Mouse (Mus musculus): ENCODE measurements around the gene Rpl11. TPM values are rescaled to one million over a fixed set of nuclear protein-coding genes. Genes with fewer than 3 reads are reported as not detected.

The Rpl11 gene
- polyA plus RNA-seq, 1 experiment from 2014 or later: 390 TPM

- Histone ChIP-seq H3K27ac (peak overlapping the region; percentile 20; the same call in 1 of the 2 replicates), H3K4me1 (peaks cover 8% of the 10 kb centered on the region; the same call in 1 of the 2 replicates), H3K36me3 (no peaks in the 10 kb centered on the region), H3K9ac (no peak overlapping the region), H3K27me3 (no peaks in the 10 kb centered on the region), H3K4me3 (no peak overlapping the region), H3K4me2 (replicated peaks) (no peak overlapping the region), H3K9me3 (0 out of 2 replicates have a peak, but pooled peaks cover 4% of the 10 kb centered on the region)
- 44% methylated on average over 16 of the region's 16 CpGs for WGBS
- no peak for ATAC-seq (ENCODE audit: insufficient number of reproducible peaks, insufficient read depth, low FRiP score, low TSS enrichment)
Observed at GRCm38 (mm10) chr4:136088971-136089747, 35.9 kb upstream of the Rpl11 start.

DNA sequence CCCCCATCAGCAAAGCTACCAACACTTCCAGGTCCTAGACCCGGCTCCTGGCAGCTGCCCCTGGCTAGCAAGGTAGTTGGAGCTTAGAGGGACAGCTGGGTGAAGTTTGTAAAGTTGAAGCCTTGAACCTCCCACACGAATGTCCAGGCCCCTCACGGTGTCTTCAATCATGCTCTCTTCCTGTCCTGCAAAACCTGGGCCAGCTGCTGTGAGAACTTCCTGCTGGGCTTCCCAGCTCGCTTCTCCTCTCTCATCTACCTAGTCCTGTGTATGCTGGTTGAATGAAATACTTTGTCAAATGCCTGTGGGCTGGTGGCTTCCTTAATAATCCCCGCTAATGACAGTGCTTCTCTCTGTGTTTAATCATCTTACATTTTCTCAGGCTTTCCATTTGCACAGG, 35.1 kb upstream of the Rpl11 start:
- Histone ChIP-seq H3K27ac (0 out of 2 replicates have a peak overlapping the region, but pooled peaks have one; percentile 17), H3K4me2 (replicated peaks) (no peak overlapping the region), H3K4me3 (no peak overlapping the region), H3K4me1 (peaks cover 8% of the 10 kb centered on the region; the same call in 1 of the 2 replicates), H3K36me3 (no peaks in the 10 kb centered on the region), H3K9me3 (0 out of 2 replicates have a peak, but pooled peaks cover 4% of the 10 kb centered on the region), H3K9ac (no peak overlapping the region), H3K27me3 (no peaks in the 10 kb centered on the region)
- ATAC-seq (ENCODE audit: insufficient number of reproducible peaks, insufficient read depth, low FRiP score, low TSS enrichment): no peak
- WGBS: 67% methylated on average over 5 of the region's 5 CpGs

- no peak for ATAC-seq (ENCODE audit: insufficient number of reproducible peaks, insufficient read depth, low FRiP score, low TSS enrichment)
- 0 out of 2 replicates have a peak, but pooled peaks cover 4% of the 10 kb centered on the region for H3K9me3 ChIP-seq
- H3K4me3 ChIP-seq: no peak overlapping the region
- WGBS: 89% methylated on average over 5 of the region's 5 CpGs
- H3K27me3 ChIP-seq: peaks cover 8% of the 10 kb centered on the region
- no peak overlapping the region for H3K9ac ChIP-seq
- H3K4me1 ChIP-seq: peaks cover 8% of the 10 kb centered on the region; the same call in 1 of the 2 replicates
- H3K36me3 ChIP-seq: no peaks in the 10 kb centered on the region
- no peak overlapping the region for H3K27ac ChIP-seq
- H3K4me2 ChIP-seq (replicated peaks): no peak overlapping the region
Observed at GRCm38 (mm10) chr4:136087261-136087660, 34.0 kb upstream of the Rpl11 start.

GRCm38 (mm10) chr4:136084840-136085239, 31.6 kb upstream of the Rpl11 start:
- WGBS: 92% methylated on average over 11 of the region's 11 CpGs
- peaks cover 16% of the 10 kb centered on the region for H3K4me1 ChIP-seq
- H3K4me2 ChIP-seq (replicated peaks): no peak overlapping the region
- no peak overlapping the region for H3K27ac ChIP-seq
- no peaks in the 10 kb centered on the region for H3K9me3 ChIP-seq
- H3K36me3 ChIP-seq: no peaks in the 10 kb centered on the region
- no peak overlapping the region for H3K4me3 ChIP-seq
- H3K9ac ChIP-seq: no peak overlapping the region
- ATAC-seq (ENCODE audit: insufficient number of reproducible peaks, insufficient read depth, low FRiP score, low TSS enrichment): no peak
- H3K27me3 ChIP-seq: peaks cover 30% of the 10 kb centered on the region

DNA sequence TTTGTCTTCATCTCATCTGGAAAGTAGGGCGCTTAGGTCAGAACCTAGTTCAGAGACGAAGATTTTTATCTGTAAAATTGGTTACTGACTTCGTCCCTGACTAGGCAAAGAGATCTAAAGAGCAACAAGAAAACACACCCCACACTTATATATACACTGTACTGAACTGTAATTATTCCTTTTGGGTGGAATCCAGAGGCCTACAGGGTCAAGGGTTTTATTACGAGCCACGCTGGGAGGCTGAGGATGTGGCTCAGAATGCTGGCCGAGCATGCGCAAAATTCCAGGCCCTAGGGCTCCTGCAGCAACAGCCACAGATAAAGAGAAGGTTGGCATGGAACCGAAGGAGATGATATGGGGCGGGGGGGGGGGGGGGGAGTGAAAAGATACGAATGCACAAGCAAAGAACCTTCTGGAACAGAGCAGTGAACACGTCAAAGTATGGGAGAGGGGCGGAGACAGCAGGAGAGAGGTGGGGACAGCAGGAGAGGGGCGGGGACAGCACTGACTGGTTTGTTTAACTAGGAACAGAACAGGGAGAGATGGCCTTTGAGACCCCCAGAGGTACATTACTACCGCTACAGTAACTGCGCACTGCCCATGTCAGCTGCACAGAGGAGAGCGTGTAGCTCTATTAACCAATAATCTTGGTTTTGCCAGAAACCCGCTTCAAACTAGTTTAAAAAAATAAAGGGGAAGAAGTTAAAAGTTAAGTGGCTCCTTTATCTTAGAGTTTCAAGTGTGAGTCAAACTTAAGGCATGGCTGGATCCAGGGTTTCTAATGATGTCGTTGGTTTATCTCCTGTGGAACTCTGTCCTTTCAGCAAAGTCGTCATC, 30.3 kb upstream of the Rpl11 start:
- Histone ChIP-seq H3K27ac (no peak overlapping the region), H3K4me2 (replicated peaks) (no peak overlapping the region), H3K36me3 (no peaks in the 10 kb centered on the region), H3K4me1 (peaks cover 8% of the 10 kb centered on the region), H3K9ac (no peak overlapping the region), H3K4me3 (no peak overlapping the region), H3K9me3 (no peaks in the 10 kb centered on the region), H3K27me3 (peaks cover 30% of the 10 kb centered on the region)
- WGBS: 71% methylated on average over 19 of the region's 19 CpGs
- no peak for ATAC-seq (ENCODE audit: insufficient number of reproducible peaks, insufficient read depth, low FRiP score, low TSS enrichment)

DNA sequence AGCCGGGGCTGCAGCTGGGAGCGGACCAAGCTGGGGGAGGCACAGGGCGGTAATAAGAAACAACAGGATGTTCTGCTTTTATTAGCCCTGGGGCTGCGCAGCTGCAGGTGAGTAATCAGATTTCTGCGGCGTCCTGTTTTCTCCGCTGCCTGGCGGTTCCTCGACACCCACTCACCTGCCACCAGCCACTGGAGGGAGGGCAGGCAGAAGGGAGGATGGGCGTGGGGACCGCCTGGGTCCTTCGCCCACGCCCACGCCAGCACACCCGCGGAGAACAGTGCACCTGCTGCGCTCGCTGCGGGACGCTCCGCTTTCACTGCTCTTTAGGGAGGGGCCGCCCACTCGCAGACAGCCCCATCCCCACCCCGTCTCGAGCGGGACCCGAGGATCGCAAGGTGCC, 28.5 kb upstream of the Rpl11 start:
- Histone ChIP-seq H3K4me3 (peak overlapping the region; percentile 25), H3K4me2 (replicated peaks) (peak overlapping the region; percentile 49), H3K9me3 (no peaks in the 10 kb centered on the region), H3K27ac (no peak overlapping the region), H3K27me3 (peaks cover 30% of the 10 kb centered on the region), H3K4me1 (peaks cover 8% of the 10 kb centered on the region), H3K36me3 (no peaks in the 10 kb centered on the region), H3K9ac (peak overlapping the region; percentile 13; the same call in 1 of the 2 replicates)
- no peak for ATAC-seq (ENCODE audit: insufficient number of reproducible peaks, insufficient read depth, low FRiP score, low TSS enrichment)
- 5% methylated on average over 28 of the region's 28 CpGs for WGBS

DNA sequence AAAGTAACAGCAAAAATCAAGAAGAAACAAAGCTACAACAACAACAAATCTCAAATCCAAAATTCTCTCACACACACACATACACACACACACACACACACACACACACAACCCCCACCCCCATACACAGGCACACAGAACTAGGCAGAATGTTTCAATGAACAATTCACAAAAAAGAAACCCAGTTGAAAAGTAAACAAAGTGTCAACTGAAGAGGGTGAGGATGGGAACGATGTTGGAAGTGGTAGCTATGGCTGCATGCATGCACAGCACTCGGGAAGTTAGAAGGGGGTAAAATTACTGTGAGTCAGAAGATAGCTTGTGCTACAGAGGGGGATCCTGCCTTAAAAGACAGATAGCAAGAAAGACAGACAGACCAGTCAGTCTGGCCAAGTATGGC, 25.4 kb upstream of the Rpl11 start:
- no peak overlapping the region for H3K9ac ChIP-seq
- no peaks in the 10 kb centered on the region for H3K36me3 ChIP-seq
- H3K27ac ChIP-seq: no peak overlapping the region
- WGBS: 50% methylated on average over 2 of the region's 2 CpGs
- H3K9me3 ChIP-seq: no peaks in the 10 kb centered on the region
- ATAC-seq (ENCODE audit: insufficient number of reproducible peaks, insufficient read depth, low FRiP score, low TSS enrichment): no peak
- H3K4me2 ChIP-seq (replicated peaks): no peak overlapping the region
- no peak overlapping the region for H3K4me3 ChIP-seq
- peaks cover 30% of the 10 kb centered on the region for H3K27me3 ChIP-seq
- peaks cover 8% of the 10 kb centered on the region for H3K4me1 ChIP-seq

GRCm38 (mm10) chr4:136076776-136077538, 23.7 kb upstream of the Rpl11 start:
- Histone ChIP-seq H3K4me2 (replicated peaks) (no peak overlapping the region), H3K27me3 (peaks cover 19% of the 10 kb centered on the region), H3K4me1 (peaks cover 8% of the 10 kb centered on the region), H3K4me3 (no peak overlapping the region), H3K9ac (no peak overlapping the region), H3K9me3 (no peaks in the 10 kb centered on the region), H3K27ac (no peak overlapping the region), H3K36me3 (no peaks in the 10 kb centered on the region)
- 61% methylated on average over 15 of the region's 15 CpGs for WGBS
- ATAC-seq (ENCODE audit: insufficient number of reproducible peaks, insufficient read depth, low FRiP score, low TSS enrichment): no peak

- Histone ChIP-seq H3K4me2 (replicated peaks) (peak overlapping the region; percentile 33), H3K27ac (0 out of 2 replicates have a peak overlapping the region, but pooled peaks have one; percentile 31), H3K4me3 (no peak overlapping the region), H3K9ac (no peak overlapping the region), H3K9me3 (no peaks in the 10 kb centered on the region), H3K27me3 (no peaks in the 10 kb centered on the region), H3K4me1 (peaks cover 13% of the 10 kb centered on the region), H3K36me3 (no peaks in the 10 kb centered on the region)
- WGBS: 4% methylated on average over 15 of the region's 15 CpGs
- ATAC-seq (ENCODE audit: insufficient number of reproducible peaks, insufficient read depth, low FRiP score, low TSS enrichment): peak; percentile 50
Observed at GRCm38 (mm10) chr4:136071178-136071714, 18.0 kb upstream of the Rpl11 start.

DNA sequence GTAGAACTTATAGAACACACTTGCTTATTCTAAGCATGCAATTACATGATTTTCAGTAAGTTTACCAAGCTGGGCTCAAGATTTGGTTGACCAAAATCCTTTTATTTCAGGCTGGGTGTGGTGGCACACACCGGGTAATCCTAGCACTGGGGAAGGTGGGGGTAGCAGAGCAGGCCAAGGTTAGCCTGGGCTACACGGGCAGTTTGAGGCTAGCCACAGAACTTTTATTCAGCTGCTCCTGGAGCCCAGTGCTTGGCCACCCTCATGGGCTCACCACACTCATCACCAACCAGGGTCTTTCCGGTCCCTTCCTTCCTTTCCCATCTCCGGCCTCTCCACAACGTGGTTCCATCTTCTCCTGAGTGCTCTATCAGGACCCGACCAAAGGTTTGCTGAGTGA, 17.4 kb upstream of the Rpl11 start:
- no peak overlapping the region for H3K9ac ChIP-seq
- H3K36me3 ChIP-seq: no peaks in the 10 kb centered on the region
- H3K27ac ChIP-seq: peak overlapping the region; percentile 37; the same call in 1 of the 2 replicates
- H3K4me2 ChIP-seq (replicated peaks): no peak overlapping the region
- H3K4me1 ChIP-seq: peaks cover 13% of the 10 kb centered on the region
- no peaks in the 10 kb centered on the region for H3K9me3 ChIP-seq
- WGBS: 56% methylated on average over 6 of the region's 6 CpGs
- H3K4me3 ChIP-seq: no peak overlapping the region
- no peaks in the 10 kb centered on the region for H3K27me3 ChIP-seq
- no peak for ATAC-seq (ENCODE audit: insufficient number of reproducible peaks, insufficient read depth, low FRiP score, low TSS enrichment)

GRCm38 (mm10) chr4:136069954-136070353, 16.7 kb upstream of the Rpl11 start:
- H3K27me3 ChIP-seq: no peaks in the 10 kb centered on the region
- H3K36me3 ChIP-seq: no peaks in the 10 kb centered on the region
- H3K4me1 ChIP-seq: peaks cover 13% of the 10 kb centered on the region
- no peak overlapping the region for H3K9ac ChIP-seq
- peak overlapping the region; percentile 7; the same call in 1 of the 2 replicates for H3K4me2 ChIP-seq (replicated peaks)
- H3K4me3 ChIP-seq: no peak overlapping the region
- no peaks in the 10 kb centered on the region for H3K9me3 ChIP-seq
- ATAC-seq (ENCODE audit: insufficient number of reproducible peaks, insufficient read depth, low FRiP score, low TSS enrichment): peak; percentile 57; the same call in 1 of the 2 replicates
- peak overlapping the region; percentile 37 for H3K27ac ChIP-seq
- WGBS: 2% methylated on average over 18 of the region's 18 CpGs
